Mouse (Mus musculus) midbrain, embryonic 11.5 days (tissue): Measurements from ENCODE around the gene Arid3c. TPM values are rescaled to one million over a fixed set of nuclear protein-coding genes. Genes with fewer than 3 reads are reported as not detected.
"Not testable (repeated sequence)": the region's sequence is repeated elsewhere in the genome, so short reads cannot be mapped to it uniquely, and the experiment has no call there.

Source experiments
- ATAC-seq: fragments of 200-750 bp; cut with Nextera tagmentation; 2 replicates; pipeline ENCODE4 v1.8.0; 2017; ENCODE audit warnings: moderate TSS enrichment, moderate library complexity; ENCODE audit not compliant: low FRiP score
- DNase-seq: peaks from one replicate; pipeline ENCODE4 v3.0.0; 2015; ENCODE audit warnings: low spot score; ENCODE audit errors: missing footprints
- H3K27ac ChIP-seq: fragments of 300-500 bp; sonication (generic); 2 replicates; pipeline ENCODE4 v1.5.1; 2014; ENCODE audit warnings: low read depth, low read length
- H3K27me3 ChIP-seq: fragments of 300-500 bp; sonication (generic); 2 replicates; pipeline ENCODE4 v1.6.1; 2014; ENCODE audit warnings: mild to moderate bottlenecking, low read length, moderate library complexity, mixed read lengths; ENCODE audit not compliant: control insufficient read depth, insufficient read depth
- H3K36me3 ChIP-seq: fragments of 300-500 bp; sonication (generic); 2 replicates; pipeline ENCODE4 v1.6.1; 2014; ENCODE audit warnings: mild to moderate bottlenecking, low read length, moderate library complexity, mixed read lengths; ENCODE audit not compliant: control insufficient read depth, insufficient read depth
- H3K4me1 ChIP-seq: fragments of 300-500 bp; sonication (generic); 2 replicates; pipeline ENCODE4 v1.6.1; 2014; ENCODE audit warnings: low read length; ENCODE audit not compliant: control insufficient read depth, insufficient read depth
- H3K4me2 ChIP-seq: fragments of 300-500 bp; sonication (generic); 2 replicates; pipeline ENCODE4 v1.6.1; 2014; ENCODE audit warnings: mild to moderate bottlenecking, moderate library complexity
- H3K4me3 ChIP-seq: fragments of 300-500 bp; sonication (generic); 2 replicates; pipeline ENCODE4 v1.5.1; 2014; ENCODE audit warnings: low read depth, low read length
- H3K9ac ChIP-seq: fragments of 300-500 bp; sonication (generic); 2 replicates; pipeline ENCODE4 v1.6.1; 2014; ENCODE audit warnings: low read length
- H3K9me3 ChIP-seq: fragments of 300-500 bp; sonication (generic); 2 replicates; pipeline ENCODE4 v1.6.1; 2016; ENCODE audit warnings: low read length; ENCODE audit not compliant: control insufficient read depth
- WGBS: fragments of 180-500 bp; shearing (Covaris S2); extraction: QIAGEN DNeasy Blood & Tissue Kit; methylation state at CpG from one replicate; pipeline ENCODE4 v1.1.7; 2014; 5-methylcytosine and 5-hydroxymethylcytosine counted together
- polyA plus RNA-seq: library from polyadenylated mRNA; unstranded; fragments of >200 nt; fragmentation: Nextera tagmentation; extraction: Ambion mirVana; gene quantifications from 2 replicates; pipeline ENCODE4 v1.2.1, GENCODE M21; 2014

Gene Arid3c
- polyA plus RNA-seq, 1 experiment from 2014 or later, result 1.8 TPM

DNA sequence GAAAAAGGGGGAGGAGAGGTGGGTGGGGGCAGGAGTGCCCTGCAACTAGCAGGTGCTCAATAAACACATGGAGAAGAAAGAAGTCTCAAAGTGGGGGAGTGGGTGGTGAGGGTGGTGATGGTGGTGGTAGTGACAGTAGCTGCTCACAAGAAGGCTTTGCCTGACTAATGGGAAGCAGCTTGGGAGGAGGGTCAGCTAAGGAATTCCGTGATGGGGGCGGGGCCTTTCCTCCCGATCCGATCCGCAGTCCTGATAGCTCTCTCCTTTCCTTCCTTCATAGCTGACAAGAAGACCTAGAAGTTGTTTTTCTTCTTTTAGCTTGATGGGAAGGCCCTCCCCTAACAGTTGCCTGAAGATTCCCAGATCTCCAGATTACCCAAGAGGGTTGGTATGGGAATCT is 26.3 kb downstream of the Arid3c start:
- no peak overlapping the region for H3K4me3 ChIP-seq
- peaks cover 20% of the 10 kb centered on the region for H3K4me1 ChIP-seq
- H3K36me3 ChIP-seq, result no peaks in the 10 kb centered on the region
- 3% methylated on average over 5 of the region's 5 CpGs for WGBS
- no peaks in the 10 kb centered on the region for H3K9me3 ChIP-seq
- H3K9ac ChIP-seq, result no peak overlapping the region
- no peak overlapping the region for H3K4me2 ChIP-seq
- peak; percentile 85 for DNase-seq
- peaks cover 2% of the 10 kb centered on the region; the same call in 1 of the 2 replicates for H3K27me3 ChIP-seq
- ATAC-seq, result no peak
- H3K27ac ChIP-seq, result no peak overlapping the region

- H3K9ac ChIP-seq, result not testable (repeated sequence)
- WGBS, result 64% methylated on average over 2 of the region's 2 CpGs
Measured at GRCm38 (mm10) chr4:41702226-41702625, 28.7 kb downstream of the Arid3c start.

DNA sequence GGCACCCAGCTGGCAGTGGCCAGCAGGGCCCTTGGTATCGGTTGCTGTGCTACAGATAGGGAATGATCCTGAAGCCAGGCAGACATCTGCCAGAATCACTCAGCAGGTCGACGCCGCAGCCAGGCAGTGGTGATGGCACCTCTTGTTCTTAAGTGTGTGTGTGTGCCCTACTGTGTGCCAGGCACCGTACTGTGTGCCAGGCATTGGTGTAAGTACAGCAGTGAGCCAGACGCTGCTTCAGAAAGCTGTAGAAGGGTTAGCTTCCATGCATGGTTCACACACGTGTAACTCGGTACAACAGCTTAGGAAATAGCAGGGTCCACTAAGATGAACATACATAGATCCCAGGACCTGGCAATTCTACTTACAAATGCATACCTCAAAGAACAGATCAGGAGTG is 30.7 kb downstream of the Arid3c start:
- H3K27me3 ChIP-seq, DNase-seq, H3K4me2 ChIP-seq, H3K27ac ChIP-seq, H3K4me3 ChIP-seq, H3K9ac ChIP-seq, H3K9me3 ChIP-seq, H3K36me3 ChIP-seq, H3K4me1 ChIP-seq, ATAC-seq: not testable (repeated sequence)
- WGBS, result 67% methylated on average over 1 of the region's 8 CpGs

More at GRCm38 (mm10) chr4:41702226-41702625, 28.7 kb downstream of the Arid3c start:
- not testable (repeated sequence) for H3K4me3 ChIP-seq, ATAC-seq, H3K9me3 ChIP-seq, H3K36me3 ChIP-seq, H3K4me2 ChIP-seq, H3K27me3 ChIP-seq, H3K27ac ChIP-seq
- peak; percentile 53 for DNase-seq
- H3K4me1 ChIP-seq, result peaks cover 12% of the 10 kb centered on the region

DNA sequence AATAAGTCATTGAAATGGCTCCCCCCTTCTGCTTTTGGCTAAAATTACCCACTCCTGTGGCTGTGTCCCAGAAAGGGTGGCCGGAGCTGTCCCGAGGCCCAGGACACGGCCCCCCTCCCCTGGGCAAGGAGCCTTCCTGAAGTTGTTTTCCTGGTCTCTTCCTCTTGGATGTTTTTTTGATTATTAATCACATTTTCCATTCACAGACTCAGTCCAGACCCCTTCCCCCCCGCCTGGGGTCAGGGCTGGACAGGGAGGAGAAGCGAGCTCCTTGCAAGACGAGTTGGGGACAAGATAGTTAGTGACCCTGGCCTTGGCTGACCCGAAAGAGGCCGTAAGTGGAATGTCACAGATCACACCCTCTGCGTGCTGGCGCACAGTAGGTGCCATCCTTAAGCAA is 31.2 kb downstream of the Arid3c start, which contains the start of gene Il11ra1:
Gene Il11ra1 (plus strand): TSS at position 207 of the 400 bp plus-strand sequence.
- H3K9me3 ChIP-seq, H3K36me3 ChIP-seq, H3K4me2 ChIP-seq, DNase-seq, H3K4me3 ChIP-seq, H3K9ac ChIP-seq, ATAC-seq, H3K27ac ChIP-seq, H3K4me1 ChIP-seq, H3K27me3 ChIP-seq: not testable (repeated sequence)
- 89% methylated on average over 9 of the region's 10 CpGs for WGBS

- H3K4me3 ChIP-seq, H3K9me3 ChIP-seq, H3K4me1 ChIP-seq, H3K9ac ChIP-seq, H3K27me3 ChIP-seq, H3K4me2 ChIP-seq, H3K27ac ChIP-seq, ATAC-seq, H3K36me3 ChIP-seq: not testable (repeated sequence)
- WGBS, result 7% methylated on average over 20 of the region's 32 CpGs
- peak; percentile 80 for DNase-seq
Measured at GRCm38 (mm10) chr4:41698421-41699016, 32.4 kb downstream of the Arid3c start.

GRCm38 (mm10) chr4:41696930-41697841 is 33.8 kb downstream of the Arid3c start, which contains the start of gene Cntfr:
Gene Cntfr, minus strand, starts transcription at chr4:41697089.
- H3K36me3 ChIP-seq, H3K27me3 ChIP-seq, ATAC-seq, H3K4me3 ChIP-seq, H3K9ac ChIP-seq, H3K4me1 ChIP-seq, H3K9me3 ChIP-seq, H3K27ac ChIP-seq: not testable (repeated sequence)
- peak; percentile 96 for DNase-seq
- 13% methylated on average over 29 of the region's 40 CpGs for WGBS
- H3K4me2 ChIP-seq, result peak within 1 kb of the TSS; percentile 34; the same call in 1 of the 2 replicates

GRCm38 (mm10) chr4:41696452-41696851 is 34.5 kb downstream of the Arid3c start:
- H3K27ac ChIP-seq, H3K4me1 ChIP-seq, H3K4me2 ChIP-seq, ATAC-seq, H3K36me3 ChIP-seq, H3K9me3 ChIP-seq, H3K27me3 ChIP-seq, H3K4me3 ChIP-seq, H3K9ac ChIP-seq: not testable (repeated sequence)
- peak; percentile 84 for DNase-seq
- under 1% methylated on average over 12 of the region's 15 CpGs for whole genome bisulfite sequencing

DNA sequence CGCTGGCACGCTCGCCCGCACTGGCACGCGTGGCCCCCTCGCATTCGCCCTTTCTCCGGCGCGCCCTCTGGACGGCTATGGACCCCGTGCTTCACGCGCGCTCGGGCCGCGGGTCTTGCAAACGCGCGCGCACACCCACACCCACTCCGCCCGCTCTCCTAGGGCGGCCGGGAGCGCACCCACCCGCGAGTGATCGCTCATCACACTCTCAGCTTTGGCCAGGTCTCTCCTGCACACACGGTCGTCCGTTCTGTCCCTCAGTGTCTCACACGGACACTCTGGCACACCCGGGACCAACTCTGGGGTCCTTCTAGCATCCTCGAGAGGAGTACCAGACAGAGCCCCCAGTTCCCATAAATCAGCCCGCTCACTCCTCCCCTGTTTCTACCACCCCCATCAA is 35.1 kb downstream of the Arid3c start:
- not testable (repeated sequence) for H3K27ac ChIP-seq, ATAC-seq, H3K4me3 ChIP-seq, H3K36me3 ChIP-seq, H3K27me3 ChIP-seq, H3K9ac ChIP-seq, H3K4me1 ChIP-seq, H3K9me3 ChIP-seq
- peak overlapping the region; percentile 34; the same call in 1 of the 2 replicates for H3K4me2 ChIP-seq
- DNase-seq, result peak; percentile 80
- WGBS, result 2% methylated on average over 11 of the region's 38 CpGs

GRCm38 (mm10) chr4:41693511-41693910 is 37.4 kb downstream of the Arid3c start:
- not testable (repeated sequence) for H3K27me3 ChIP-seq, H3K9ac ChIP-seq, ATAC-seq, H3K27ac ChIP-seq, H3K36me3 ChIP-seq, H3K4me1 ChIP-seq, H3K9me3 ChIP-seq
- peak; percentile 84 for DNase-seq
- WGBS, result 0% methylated on average over 4 of the region's 4 CpGs
- Histone ChIP-seq H3K4me2 (peak overlapping the region; percentile 39), H3K4me3 (peak overlapping the region; percentile 19; the same call in 1 of the 2 replicates)
